Mouse (Mus musculus) liver, postnatal 0 days (tissue): ENCODE results near the gene Dnm1.

Experiments used
- CTCF ChIP-seq: sonication (generic); IDR thresholded peaks from 2 replicates; pipeline ENCODE4 v1.5.1; 2016; ENCODE audit warnings: antibody characterized with exemption, low read depth
- EP300 ChIP-seq: IDR thresholded peaks from 2 replicates; pipeline ENCODE4 v1.6.1; 2016; ENCODE audit warnings: antibody characterized with exemption, low read depth, mild to moderate bottlenecking

- TF ChIP-seq CTCF (no peak), EP300 (no peak)
These were observed 65.2 kb downstream of the Dnm1 start, which contains the start of gene Swi5 for GRCm38 (mm10) chr2:32287923-32288367.
